In the genomic region with DNA sequence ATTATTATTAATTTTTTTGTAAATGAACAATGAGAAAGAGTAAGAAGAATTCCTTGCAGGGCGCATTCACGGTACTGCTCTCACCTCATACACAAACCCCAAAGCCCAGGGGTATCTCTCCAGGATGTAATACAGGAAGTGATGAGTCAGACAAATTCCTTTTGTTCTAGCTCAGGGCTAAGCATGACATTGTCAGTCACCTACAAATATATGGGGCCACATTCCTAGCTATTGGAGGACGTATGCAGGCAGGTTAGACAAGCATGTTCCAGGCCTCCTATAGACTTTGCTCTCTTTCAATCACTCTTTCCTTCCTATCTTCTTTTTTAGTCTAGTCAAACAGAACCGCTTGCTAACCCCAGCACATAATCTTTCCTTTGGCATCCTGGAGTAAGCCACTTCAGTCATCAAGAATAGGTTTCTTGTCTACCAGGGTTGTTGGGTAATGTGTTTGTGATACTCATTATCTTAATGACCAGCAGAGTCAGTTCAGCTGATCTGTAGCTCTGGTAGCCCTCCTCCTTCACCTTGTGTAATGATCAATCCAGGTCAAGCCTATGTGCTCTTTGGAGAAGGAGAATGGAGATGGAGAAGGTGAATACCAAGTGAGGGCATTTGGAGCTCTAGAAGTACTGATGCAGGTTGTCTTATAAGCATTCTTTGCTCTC, we compare ENCODE assay signal across 28 mouse cellular contexts. TPM values are rescaled to one million over a fixed set of nuclear protein-coding genes. Genes with fewer than 3 reads are reported as not detected.
A peak's percentile ranks its signal among the peaks of the same experiment; 100 is the strongest.
DNase-seq lines count a peak whose midpoint lies in the region; ATAC-seq and TF ChIP-seq lines count a peak whose summit lies in the region.
"Had no signal": no experiment of that assay in that cellular context is flagged by ENCODE, and none has a peak within 500 bp of the region (broad histone marks: within the 10 kb centered on the region; RNA-seq: fewer than 3 reads in every experiment).

No protein-coding gene starts in this region.

- H3K4me2 ChIP-seq in intestine, embryonic 15.5 days (replicated peaks): no peak overlapping the region
- no peak overlapping the region for H3K4me2 ChIP-seq in stomach, postnatal 0 days (replicated peaks; ENCODE audit: low read depth)
- no peak overlapping the region for H3K4me2 ChIP-seq in hindbrain, embryonic 13.5 days
- H3K4me2 ChIP-seq in forebrain, embryonic 11.5 days (ENCODE audit: low read depth, low read length, severe bottlenecking): no peak overlapping the region
- H3K4me2 ChIP-seq: embryonic facial prominence, embryonic 12.5 days; embryonic facial prominence, embryonic 15.5 days; forebrain, embryonic 12.5 days; forebrain, embryonic 15.5 days; heart, embryonic 11.5 days; hindbrain, embryonic 12.5 days had no signal

- no peak overlapping the region for H3K9ac ChIP-seq in intestine, embryonic 15.5 days
- no peak overlapping the region for H3K9ac ChIP-seq in stomach, postnatal 0 days (ENCODE audit: low read length)
- H3K9ac ChIP-seq in hindbrain, embryonic 13.5 days: no peak overlapping the region
- no peak overlapping the region for H3K9ac ChIP-seq in forebrain, embryonic 11.5 days (ENCODE audit: low read length)
- H3K9ac ChIP-seq: embryonic facial prominence, embryonic 12.5 days; embryonic facial prominence, embryonic 15.5 days; forebrain, embryonic 12.5 days; forebrain, embryonic 15.5 days; hindbrain, embryonic 12.5 days had no signal

- peak; percentile 20 for DNase-seq in kidney, adult 2 months
- DNase-seq in kidney, adult 11 months: no peak
- peak; percentile 51 for DNase-seq in 3T3-L1 (ENCODE audit: low read depth, low spot score)
- DNase-seq in stomach, postnatal 0 days (ENCODE audit: low spot score): no peak
- no peak for DNase-seq in spleen, postnatal 14 days (ENCODE audit: low spot score in 2 of 2)
- DNase-seq in forebrain, embryonic 11.5 days (ENCODE audit: low spot score): no peak
- DNase-seq: adrenal gland, adult 2 months; adrenal gland, postnatal 14 days; B cell, adult 2 months; cerebellum, adult 11 months; cerebellum, adult 2 months; cerebellum, adult 9-11 months; cerebellum, postnatal 25 days; gastrocnemius, postnatal 10 days; heart, adult 11 months had no signal

- no peak overlapping the region for H3K4me3 ChIP-seq in kidney, adult 2 months (ENCODE audit: insufficient read depth, low read depth, low read length)
- no peak overlapping the region for H3K4me3 ChIP-seq in intestine, embryonic 15.5 days (replicated peaks)
- H3K4me3 ChIP-seq in stomach, postnatal 0 days (ENCODE audit: low read depth, low read length): no peak overlapping the region
- no peak overlapping the region for H3K4me3 ChIP-seq in hindbrain, embryonic 13.5 days
- no peak overlapping the region for H3K4me3 ChIP-seq in forebrain, embryonic 11.5 days (ENCODE audit: low read depth, low read length)
- H3K4me3 ChIP-seq: embryonic facial prominence, embryonic 12.5 days; embryonic facial prominence, embryonic 15.5 days; forebrain, embryonic 12.5 days; forebrain, embryonic 15.5 days; hindbrain, embryonic 12.5 days had no signal

- TF ChIP-seq POLR2A in kidney, adult 2 months (IDR thresholded peaks at IDR 0.05; ENCODE audit: low read depth, low read length): no peak

- H3K4me1 ChIP-seq in kidney, adult 2 months (ENCODE audit: control insufficient read depth, insufficient read depth, low read length): peaks cover 5% of the 10 kb centered on the region
- no peaks in the 10 kb centered on the region for H3K4me1 ChIP-seq in intestine, embryonic 15.5 days (replicated peaks)
- no peaks in the 10 kb centered on the region for H3K4me1 ChIP-seq in stomach, postnatal 0 days (replicated peaks; ENCODE audit: control insufficient read depth, insufficient read depth)
- H3K4me1 ChIP-seq in hindbrain, embryonic 13.5 days (replicated peaks): no peaks in the 10 kb centered on the region
- no peaks in the 10 kb centered on the region for H3K4me1 ChIP-seq in forebrain, embryonic 11.5 days (replicated peaks; ENCODE audit: control insufficient read depth, insufficient read depth, low read length)
- H3K4me1 ChIP-seq: embryonic facial prominence, embryonic 12.5 days; embryonic facial prominence, embryonic 15.5 days; forebrain, embryonic 12.5 days; forebrain, embryonic 15.5 days; hindbrain, embryonic 12.5 days had no signal

- no peaks in the 10 kb centered on the region for H3K9me3 ChIP-seq in intestine, embryonic 15.5 days
- H3K9me3 ChIP-seq in stomach, postnatal 0 days (ENCODE audit: control insufficient read depth, low read length): no peaks in the 10 kb centered on the region
- no peaks in the 10 kb centered on the region for H3K9me3 ChIP-seq in hindbrain, embryonic 13.5 days
- no peaks in the 10 kb centered on the region for H3K9me3 ChIP-seq in forebrain, embryonic 11.5 days (ENCODE audit: control insufficient read depth, low read length)
- H3K9me3 ChIP-seq: embryonic facial prominence, embryonic 12.5 days; embryonic facial prominence, embryonic 15.5 days; forebrain, embryonic 12.5 days; forebrain, embryonic 15.5 days; G1E; hindbrain, embryonic 12.5 days had no signal

- peaks cover 5% of the 10 kb centered on the region for H3K36me3 ChIP-seq in kidney, adult 2 months (ENCODE audit: control insufficient read depth, insufficient read depth, low read length)
- no peaks in the 10 kb centered on the region for H3K36me3 ChIP-seq in intestine, embryonic 15.5 days
- H3K36me3 ChIP-seq in stomach, postnatal 0 days (ENCODE audit: control insufficient read depth, insufficient read depth, low read length): no peaks in the 10 kb centered on the region
- no peaks in the 10 kb centered on the region for H3K36me3 ChIP-seq in hindbrain, embryonic 13.5 days
- no peaks in the 10 kb centered on the region for H3K36me3 ChIP-seq in forebrain, embryonic 11.5 days (ENCODE audit: control insufficient read depth, insufficient read depth, low read length)
- H3K36me3 ChIP-seq: embryonic facial prominence, embryonic 12.5 days; embryonic facial prominence, embryonic 15.5 days; forebrain, embryonic 12.5 days; forebrain, embryonic 15.5 days; hindbrain, embryonic 12.5 days had no signal

- no peak overlapping the region for H3K27ac ChIP-seq in kidney, adult 2 months (ENCODE audit: insufficient read depth, low read depth, low read length)
- no peak overlapping the region for H3K27ac ChIP-seq in intestine, embryonic 15.5 days
- H3K27ac ChIP-seq in stomach, postnatal 0 days (replicated peaks): no peak overlapping the region
- no peak overlapping the region for H3K27ac ChIP-seq in hindbrain, embryonic 13.5 days
- H3K27ac ChIP-seq in forebrain, embryonic 11.5 days (ENCODE audit: low read depth, low read length): no peak overlapping the region
- H3K27ac ChIP-seq: embryonic facial prominence, embryonic 12.5 days; embryonic facial prominence, embryonic 15.5 days; forebrain, embryonic 12.5 days; forebrain, embryonic 15.5 days; hindbrain, embryonic 12.5 days had no signal

- 68% methylated on average over 4 of the region's 4 CpGs for WGBS in kidney, adult 2 months
- WGBS in intestine, embryonic 15.5 days: 68% methylated on average over 4 of the region's 4 CpGs
- WGBS in stomach, postnatal 0 days: 71% methylated on average over 4 of the region's 4 CpGs
- WGBS in hindbrain, embryonic 13.5 days: 87% methylated on average over 4 of the region's 4 CpGs
- 82% methylated on average over 4 of the region's 4 CpGs for WGBS in forebrain, embryonic 11.5 days

- TF ChIP-seq CTCF in kidney, adult 2 months (conservative IDR thresholded peaks at IDR 0.05; ENCODE audit: insufficient read depth, insufficient read length, low read depth, low read length): no peak
- no peak for TF ChIP-seq CTCF in stomach, postnatal 0 days (IDR thresholded peaks at IDR 0.05; ENCODE audit: low read depth)

- ATAC-seq in intestine, embryonic 15.5 days: peak; percentile 84
- peak; percentile 79; the same call in 1 of the 2 replicates for ATAC-seq in stomach, postnatal 0 days (ENCODE audit: low FRiP score, low TSS enrichment)
- ATAC-seq in hindbrain, embryonic 13.5 days (ENCODE audit: low FRiP score): no peak
- ATAC-seq in forebrain, embryonic 11.5 days (replicated peaks; ENCODE audit: low FRiP score): no peak
- ATAC-seq: forebrain, embryonic 15.5 days; hindbrain, embryonic 16.5 days had no signal

- no peaks in the 10 kb centered on the region for H3K27me3 ChIP-seq in kidney, adult 2 months (replicated peaks; ENCODE audit: control insufficient read depth, insufficient read depth, low read length)
- no peaks in the 10 kb centered on the region for H3K27me3 ChIP-seq in intestine, embryonic 15.5 days (replicated peaks)
- H3K27me3 ChIP-seq in stomach, postnatal 0 days (ENCODE audit: control insufficient read depth, insufficient read depth, low read length): no peaks in the 10 kb centered on the region
- no peaks in the 10 kb centered on the region for H3K27me3 ChIP-seq in hindbrain, embryonic 13.5 days
- no peaks in the 10 kb centered on the region for H3K27me3 ChIP-seq in forebrain, embryonic 11.5 days (ENCODE audit: control insufficient read depth, insufficient read depth, low read length)
- H3K27me3 ChIP-seq: CH12.LX; embryonic facial prominence, embryonic 12.5 days; embryonic facial prominence, embryonic 15.5 days; forebrain, embryonic 12.5 days; forebrain, embryonic 15.5 days; hindbrain, embryonic 12.5 days had no signal

- TF ChIP-seq EP300 in stomach, postnatal 0 days (optimal IDR thresholded peaks at IDR 0.05): no peak

RNA-seq across cellular contexts. Expression of a gene that starts 9.1 kb away (rescaled TPM):
- polyA plus RNA-seq in kidney, adult 2 months (2012; rRNA removed): 26.9 and 34.2 TPM in 2 replicates
- polyA plus RNA-seq in intestine, embryonic 15.5 days (2015; fragmentation: Nextera tagmentation; extraction: Ambion mirVana): 143 and 151 TPM in 2 replicates
- 54.2 and 65.5 TPM in 2 replicates for polyA plus RNA-seq in stomach, postnatal 0 days (2015; fragmentation: Nextera tagmentation; extraction: Ambion mirVana)
- 32.0 and 38.1 TPM in 2 replicates for polyA plus RNA-seq in hindbrain, embryonic 13.5 days (2015; fragmentation: Nextera tagmentation; extraction: Ambion mirVana)
- polyA plus RNA-seq in forebrain, embryonic 11.5 days (2014; fragmentation: Nextera tagmentation; extraction: Ambion mirVana): 13.8 and 19.7 TPM in 2 replicates

RNA-seq across cellular contexts. Expression of a gene that starts 27.2 kb away (rescaled TPM):
- polyA plus RNA-seq in kidney, adult 2 months (2012; rRNA removed): not detected in 2 replicates
- polyA plus RNA-seq in intestine, embryonic 15.5 days (2015; fragmentation: Nextera tagmentation; extraction: Ambion mirVana): not detected in 2 replicates
- not detected in 2 replicates for polyA plus RNA-seq in stomach, postnatal 0 days (2015; fragmentation: Nextera tagmentation; extraction: Ambion mirVana)
- polyA plus RNA-seq in hindbrain, embryonic 13.5 days (2015; fragmentation: Nextera tagmentation; extraction: Ambion mirVana): not detected in 2 replicates
- not detected in 2 replicates for polyA plus RNA-seq in forebrain, embryonic 11.5 days (2014; fragmentation: Nextera tagmentation; extraction: Ambion mirVana)
- polyA plus RNA-seq: adrenal gland, adult 2 months; cerebellum, adult 2 months; embryonic facial prominence, embryonic 12.5 days; embryonic facial prominence, embryonic 15.5 days; forebrain, embryonic 12.5 days; forebrain, embryonic 15.5 days; G1E; heart, embryonic 11.5 days; heart, embryonic 14.5 days; heart, postnatal 0 days; hindbrain, embryonic 12.5 days; hindbrain, embryonic 16.5 days had no signal

Comparison
In these comparisons a context has a peak if more than half of its experiments do, and no peak if none do; other contexts are left out.
1. DNase-seq: peak in kidney, adult 2 months (single experiment) and 3T3-L1 (single experiment); none in kidney, adult 11 months (single experiment), stomach, postnatal 0 days (single experiment), spleen, postnatal 14 days (0 of 2) and forebrain, embryonic 11.5 days (single experiment).
2. ATAC-seq: peak in intestine, embryonic 15.5 days (single experiment) and stomach, postnatal 0 days (single experiment); none in hindbrain, embryonic 13.5 days (single experiment) and forebrain, embryonic 11.5 days (single experiment).